Mouse (Mus musculus): ENCODE data around the gene C5ar2.

The C5ar2 gene

GRCm38 (mm10) chr7:16245958-16246357 is 2.0 kb upstream of the C5ar2 start:
- Histone ChIP-seq H3K9me3 (ENCODE audit: low read length) (no peaks in the 10 kb centered on the region), H3K4me3 (replicated peaks; ENCODE audit: low read length) (no peak overlapping the region), H3K27me3 (ENCODE audit: insufficient read depth, low read length) (0 out of 2 replicates have a peak, but pooled peaks cover 3% of the 10 kb centered on the region), H3K4me1 (replicated peaks; ENCODE audit: low read depth, low read length) (peaks cover 21% of the 10 kb centered on the region), H3K36me3 (ENCODE audit: insufficient read depth, low read length) (no peaks in the 10 kb centered on the region)
- TF ChIP-seq POU5F1 (IDR thresholded peaks at IDR 0.05; ENCODE audit: borderline replicate concordance, low read length) (no peak), NANOG (IDR thresholded peaks at IDR 0.05; ENCODE audit: borderline replicate concordance, low read length) (no peak), CTCF (conservative IDR thresholded peaks at IDR 0.05; ENCODE audit: low read length) (no peak)

- Histone ChIP-seq H3K4me1 (replicated peaks; ENCODE audit: low read depth, low read length) (peaks cover 20% of the 10 kb centered on the region), H3K9me3 (ENCODE audit: low read length) (no peaks in the 10 kb centered on the region), H3K36me3 (ENCODE audit: insufficient read depth, low read length) (no peaks in the 10 kb centered on the region), H3K4me3 (replicated peaks; ENCODE audit: low read length) (no peak overlapping the region; the same call in 1 of the 2 replicates), H3K27me3 (ENCODE audit: insufficient read depth, low read length) (peaks cover 5% of the 10 kb centered on the region)
- TF ChIP-seq CTCF (conservative IDR thresholded peaks at IDR 0.05; ENCODE audit: low read length) = no peak
- TF ChIP-seq NANOG (IDR thresholded peaks at IDR 0.05; ENCODE audit: borderline replicate concordance, low read length) = no peak
- no peak for TF ChIP-seq POU5F1 (IDR thresholded peaks at IDR 0.05; ENCODE audit: borderline replicate concordance, low read length)
These were observed 1.8 kb downstream of the C5ar2 start for GRCm38 (mm10) chr7:16242198-16242597.

GRCm38 (mm10) chr7:16241787-16242186 is 2.2 kb downstream of the C5ar2 start:
- no peaks in the 10 kb centered on the region for H3K9me3 ChIP-seq (ENCODE audit: low read length)
- no peaks in the 10 kb centered on the region for H3K36me3 ChIP-seq (ENCODE audit: insufficient read depth, low read length)
- no peak overlapping the region; the same call in 1 of the 2 replicates for H3K4me3 ChIP-seq (replicated peaks; ENCODE audit: low read length)
- H3K27me3 ChIP-seq (ENCODE audit: insufficient read depth, low read length) = peaks cover 5% of the 10 kb centered on the region
- TF ChIP-seq CTCF (conservative IDR thresholded peaks at IDR 0.05; ENCODE audit: low read length) (no peak), POU5F1 (IDR thresholded peaks at IDR 0.05; ENCODE audit: borderline replicate concordance, low read length) (no peak), NANOG (IDR thresholded peaks at IDR 0.05; ENCODE audit: borderline replicate concordance, low read length) (no peak)
- peaks cover 24% of the 10 kb centered on the region for H3K4me1 ChIP-seq (replicated peaks; ENCODE audit: low read depth, low read length)

GRCm38 (mm10) chr7:16240978-16241303 is 3.0 kb downstream of the C5ar2 start:
- no peaks in the 10 kb centered on the region for H3K9me3 ChIP-seq (ENCODE audit: low read length)
- H3K36me3 ChIP-seq (ENCODE audit: insufficient read depth, low read length) = no peaks in the 10 kb centered on the region
- peaks cover 26% of the 10 kb centered on the region for H3K4me1 ChIP-seq (replicated peaks; ENCODE audit: low read depth, low read length)
- H3K27me3 ChIP-seq (ENCODE audit: insufficient read depth, low read length) = peaks cover 9% of the 10 kb centered on the region
- no peak for TF ChIP-seq CTCF (conservative IDR thresholded peaks at IDR 0.05; ENCODE audit: low read length)
- TF ChIP-seq NANOG (IDR thresholded peaks at IDR 0.05; ENCODE audit: borderline replicate concordance, low read length) = no peak
- TF ChIP-seq POU5F1 (IDR thresholded peaks at IDR 0.05; ENCODE audit: borderline replicate concordance, low read length) = no peak
- H3K4me3 ChIP-seq (replicated peaks; ENCODE audit: low read length) = no peak overlapping the region

GRCm38 (mm10) chr7:16240281-16240977 is 3.5 kb downstream of the C5ar2 start:
- no peak for TF ChIP-seq CTCF (conservative IDR thresholded peaks at IDR 0.05; ENCODE audit: low read length)
- TF ChIP-seq POU5F1 (IDR thresholded peaks at IDR 0.05; ENCODE audit: borderline replicate concordance, low read length) = no peak
- no peak for TF ChIP-seq NANOG (IDR thresholded peaks at IDR 0.05; ENCODE audit: borderline replicate concordance, low read length)
- Histone ChIP-seq H3K36me3 (ENCODE audit: insufficient read depth, low read length) (no peaks in the 10 kb centered on the region), H3K4me1 (replicated peaks; ENCODE audit: low read depth, low read length) (peaks cover 26% of the 10 kb centered on the region), H3K27me3 (ENCODE audit: insufficient read depth, low read length) (peaks cover 9% of the 10 kb centered on the region), H3K9me3 (ENCODE audit: low read length) (no peaks in the 10 kb centered on the region), H3K4me3 (replicated peaks; ENCODE audit: low read length) (no peak overlapping the region)

- no peak overlapping the region for H3K4me3 ChIP-seq (replicated peaks; ENCODE audit: low read length)
- peaks cover 9% of the 10 kb centered on the region for H3K27me3 ChIP-seq (ENCODE audit: insufficient read depth, low read length)
- TF ChIP-seq POU5F1 (IDR thresholded peaks at IDR 0.05; ENCODE audit: borderline replicate concordance, low read length) (no peak), NANOG (IDR thresholded peaks at IDR 0.05; ENCODE audit: borderline replicate concordance, low read length) (no peak), CTCF (conservative IDR thresholded peaks at IDR 0.05; ENCODE audit: low read length) (no peak)
- H3K9me3 ChIP-seq (ENCODE audit: low read length) = no peaks in the 10 kb centered on the region
- H3K4me1 ChIP-seq (replicated peaks; ENCODE audit: low read depth, low read length) = peaks cover 26% of the 10 kb centered on the region
- H3K36me3 ChIP-seq (ENCODE audit: insufficient read depth, low read length) = no peaks in the 10 kb centered on the region
These were observed 4.4 kb downstream of the C5ar2 start for GRCm38 (mm10) chr7:16239554-16239997.

GRCm38 (mm10) chr7:16229869-16230268 is 14.1 kb downstream of the C5ar2 start:
- TF ChIP-seq CTCF (conservative IDR thresholded peaks at IDR 0.05; ENCODE audit: low read length) (no peak), NANOG (IDR thresholded peaks at IDR 0.05; ENCODE audit: borderline replicate concordance, low read length) (no peak), POU5F1 (IDR thresholded peaks at IDR 0.05; ENCODE audit: borderline replicate concordance, low read length) (no peak)
- Histone ChIP-seq H3K27me3 (ENCODE audit: insufficient read depth, low read length) (peaks cover 5% of the 10 kb centered on the region; the same call in 1 of the 2 replicates), H3K9me3 (ENCODE audit: low read length) (peaks cover 8% of the 10 kb centered on the region), H3K36me3 (ENCODE audit: insufficient read depth, low read length) (no peaks in the 10 kb centered on the region), H3K4me1 (replicated peaks; ENCODE audit: low read depth, low read length) (peaks cover 16% of the 10 kb centered on the region), H3K4me3 (replicated peaks; ENCODE audit: low read length) (0 out of 2 replicates have a peak overlapping the region, but pooled peaks have one; percentile 1)

GRCm38 (mm10) chr7:16221582-16222272 is 22.2 kb downstream of the C5ar2 start, which contains the start of gene Dhx34:
Dhx34 (minus strand) TSS chr7:16222037.
- H3K9me3 ChIP-seq (ENCODE audit: low read length) = no peaks in the 10 kb centered on the region
- peaks cover 19% of the 10 kb centered on the region for H3K4me1 ChIP-seq (replicated peaks; ENCODE audit: low read depth, low read length)
- peak within 1 kb of the TSS; percentile 83 for H3K4me3 ChIP-seq (replicated peaks; ENCODE audit: low read length)
- TF ChIP-seq CTCF (conservative IDR thresholded peaks at IDR 0.05; ENCODE audit: low read length) = peak; percentile 50
- TF ChIP-seq POU5F1 (IDR thresholded peaks at IDR 0.05; ENCODE audit: borderline replicate concordance, low read length) = no peak
- peaks cover 3% of the 10 kb centered on the region; the same call in 1 of the 2 replicates for H3K36me3 ChIP-seq (ENCODE audit: insufficient read depth, low read length)
- H3K27me3 ChIP-seq (ENCODE audit: insufficient read depth, low read length) = peaks cover 5% of the 10 kb centered on the region

All from E14TG2a.4 (cell line).